Mouse (Mus musculus): ENCODE results near the gene Spin2c.

Spin2c gene

DNA sequence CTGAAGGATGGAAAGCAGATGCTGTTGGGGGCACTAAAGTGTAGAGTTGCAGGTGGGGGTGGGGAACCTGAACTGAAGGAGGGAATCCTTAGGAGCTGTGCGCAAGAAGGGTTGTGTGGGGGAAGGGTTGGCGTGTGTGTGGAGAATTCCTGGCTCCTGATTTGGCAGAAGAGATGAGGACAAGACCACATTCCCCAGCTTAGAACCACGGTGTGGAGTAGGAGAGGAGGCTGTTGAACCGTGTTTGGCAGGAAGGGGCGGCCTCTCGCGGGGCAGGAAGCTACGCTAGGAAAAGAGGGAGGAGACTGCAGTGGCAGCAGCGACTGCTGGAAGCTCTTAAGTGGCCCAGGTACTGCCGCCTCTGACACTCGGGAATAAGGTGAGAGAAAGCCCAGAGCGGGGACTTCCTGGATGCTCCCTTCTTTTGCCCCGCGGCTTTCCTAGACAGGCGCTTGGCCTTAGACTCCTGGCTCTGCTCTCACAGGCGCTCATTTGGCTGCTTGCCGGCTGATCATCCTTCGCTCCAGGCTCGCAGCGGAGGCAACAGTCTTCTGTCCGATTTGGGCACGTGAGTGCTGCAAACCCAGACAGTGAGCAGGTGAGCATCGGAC is at the start of gene Spin2c:
Gene Spin2c (plus strand): TSS at position 275 of the 611 bp plus-strand sequence.
- DNase-seq (ENCODE audit: low read depth, low spot score) = peak; percentile 75

DNA sequence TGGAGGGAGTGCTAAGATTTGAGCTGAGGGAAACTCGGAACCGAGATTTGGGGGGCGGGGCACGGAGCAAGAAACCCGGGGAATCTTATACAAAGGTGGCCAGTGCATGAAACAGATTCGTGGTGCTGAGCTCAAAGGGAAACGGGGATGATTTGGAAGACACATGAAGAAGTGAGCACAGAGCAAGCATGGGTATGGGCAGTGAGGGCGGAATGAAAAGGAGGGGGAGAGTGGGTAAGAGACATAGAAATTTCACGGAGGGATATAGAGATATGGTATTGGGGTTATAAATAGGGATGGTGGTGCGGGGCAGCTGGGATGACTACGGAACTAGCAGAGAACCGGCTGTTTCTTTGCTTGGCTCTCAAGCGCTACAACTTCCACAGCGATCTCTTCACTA is 581 bp downstream of the Spin2c start:
- DNase-seq (ENCODE audit: low read depth, low spot score) = no peak

All from R1 (cell line).